Mouse (Mus musculus): Measurements from ENCODE around the gene Stxbp1.

Stxbp1 gene

GRCm38 (mm10) chr2:32838147-32838884 is 8.7 kb downstream of the Stxbp1 start:
- DNase-seq (ENCODE audit: low read depth, low spot score): no peak

- no peak for DNase-seq (ENCODE audit: low read depth, low spot score)
Observed at GRCm38 (mm10) chr2:32835588-32835987, 11.5 kb downstream of the Stxbp1 start.

- peak; percentile 76 for DNase-seq (ENCODE audit: low read depth, low spot score)
Observed at GRCm38 (mm10) chr2:32834496-32834895, 12.5 kb downstream of the Stxbp1 start.

GRCm38 (mm10) chr2:32828979-32829676 is 17.9 kb downstream of the Stxbp1 start:
- DNase-seq (ENCODE audit: low read depth, low spot score): no peak

- no peak for DNase-seq (ENCODE audit: low read depth, low spot score)
Observed at GRCm38 (mm10) chr2:32825796-32826195, 21.2 kb downstream of the Stxbp1 start.

- no peak for DNase-seq (ENCODE audit: low read depth, low spot score)
Observed at GRCm38 (mm10) chr2:32824778-32825177, 22.3 kb downstream of the Stxbp1 start.

GRCm38 (mm10) chr2:32824181-32824580 is 22.9 kb downstream of the Stxbp1 start:
- no peak for DNase-seq (ENCODE audit: low read depth, low spot score)

GRCm38 (mm10) chr2:32823579-32824154 is 23.4 kb downstream of the Stxbp1 start:
- DNase-seq (ENCODE audit: low read depth, low spot score): no peak

- DNase-seq (ENCODE audit: low read depth, low spot score): no peak
Observed at GRCm38 (mm10) chr2:32823153-32823552, 23.9 kb downstream of the Stxbp1 start.

- DNase-seq (ENCODE audit: low read depth, low spot score): no peak
Observed at GRCm38 (mm10) chr2:32822643-32823042, 24.4 kb downstream of the Stxbp1 start.

- peak; percentile 63 for DNase-seq (ENCODE audit: low read depth, low spot score)
Observed at GRCm38 (mm10) chr2:32821041-32821802, 25.8 kb downstream of the Stxbp1 start.

GRCm38 (mm10) chr2:32818208-32818607 is 28.8 kb downstream of the Stxbp1 start:
- no peak for DNase-seq (ENCODE audit: low read depth, low spot score)

GRCm38 (mm10) chr2:32817589-32817988 is 29.5 kb downstream of the Stxbp1 start:
- DNase-seq (ENCODE audit: low read depth, low spot score): no peak

GRCm38 (mm10) chr2:32816946-32817581 is 30.0 kb downstream of the Stxbp1 start:
- DNase-seq (ENCODE audit: low read depth, low spot score): no peak

- DNase-seq (ENCODE audit: low read depth, low spot score): no peak
Observed at GRCm38 (mm10) chr2:32816497-32816896, 30.5 kb downstream of the Stxbp1 start.

GRCm38 (mm10) chr2:32811959-32812358 is 35.1 kb downstream of the Stxbp1 start:
- DNase-seq (ENCODE audit: low read depth, low spot score): no peak

GRCm38 (mm10) chr2:32808816-32809566 is 38.1 kb downstream of the Stxbp1 start:
- no peak for DNase-seq (ENCODE audit: low read depth, low spot score)

- DNase-seq (ENCODE audit: low read depth, low spot score): no peak
Observed at GRCm38 (mm10) chr2:32798251-32798962, 48.6 kb downstream of the Stxbp1 start.

GRCm38 (mm10) chr2:32795748-32796418 is 51.2 kb downstream of the Stxbp1 start:
- no peak for DNase-seq (ENCODE audit: low read depth, low spot score)

- DNase-seq (ENCODE audit: low read depth, low spot score): no peak
Observed at GRCm38 (mm10) chr2:32791297-32791696, 55.7 kb downstream of the Stxbp1 start.

Measured in CD4-positive helper T cell, adult 2 months (primary cell).